Mouse (Mus musculus) intestine, postnatal 0 days (tissue): ENCODE measurements at regions not wholly inside any gene's neighbourhood (a gene's known extent, or its start where the extent isn't known, plus 50 kb on each side); places are given as distances from the start of the nearest gene placed in this dataset.

Experiments
- ATAC-seq: fragments of 200-750 bp; cut with Nextera tagmentation; 2 replicates; pipeline ENCODE4 v1.8.0; 2017; ENCODE audit warnings: mild to moderate bottlenecking, moderate TSS enrichment, moderate library complexity
- H3K27ac ChIP-seq: fragments of 300-500 bp; sonication (generic); 2 replicates; pipeline ENCODE4 v1.5.1; 2014; ENCODE audit warnings: mild to moderate bottlenecking, low read depth, low read length, moderate library complexity
- H3K27me3 ChIP-seq: fragments of 300-500 bp; sonication (generic); replicated peaks from 2 replicates; pipeline ENCODE4 v1.6.1; 2014; ENCODE audit warnings: low read length, mixed read lengths; ENCODE audit not compliant: control insufficient read depth, insufficient read depth
- H3K36me3 ChIP-seq: fragments of 300-500 bp; sonication (generic); 2 replicates; pipeline ENCODE4 v1.6.1; 2014; ENCODE audit warnings: mild to moderate bottlenecking, moderate library complexity; ENCODE audit not compliant: control insufficient read depth, insufficient read depth
- H3K4me1 ChIP-seq: fragments of 300-500 bp; sonication (generic); replicated peaks from 2 replicates; pipeline ENCODE4 v1.6.1; 2014; ENCODE audit warnings: antibody characterized with exemption, low read length, mixed read lengths; ENCODE audit not compliant: control insufficient read depth, insufficient read depth
- H3K4me2 ChIP-seq: fragments of 300-500 bp; sonication (generic); replicated peaks from 2 replicates; pipeline ENCODE4 v1.6.1; 2014; ENCODE audit warnings: low read depth, mild to moderate bottlenecking, moderate library complexity
- H3K4me3 ChIP-seq: fragments of 300-500 bp; sonication (generic); 2 replicates; pipeline ENCODE4 v1.5.1; 2014; ENCODE audit warnings: low read depth, low read length
- H3K9ac ChIP-seq: fragments of 300-500 bp; sonication (generic); 2 replicates; pipeline ENCODE4 v1.6.1; 2014; ENCODE audit warnings: mild to moderate bottlenecking, low read depth, low read length
- H3K9me3 ChIP-seq: fragments of 300-500 bp; sonication (generic); 2 replicates; pipeline ENCODE4 v1.6.1; 2016; ENCODE audit warnings: mixed run types; ENCODE audit not compliant: control insufficient read depth
- CTCF ChIP-seq: sonication (generic); IDR thresholded peaks from 2 replicates; pipeline ENCODE4 v1.5.1; 2016; ENCODE audit warnings: low read depth, mild to moderate bottlenecking, control low read depth, antibody characterized with exemption, moderate library complexity
- WGBS: fragments of 180-500 bp; shearing (Covaris S2); extraction: QIAGEN DNeasy Blood & Tissue Kit; methylation state at CpG from one replicate; pipeline ENCODE4 v1.1.7; 2014; 5-methylcytosine and 5-hydroxymethylcytosine counted together

GRCm38 (mm10) chr16:86303869-86304268 lies 402.2 kb upstream of the Adamts5 start:
- Histone ChIP-seq H3K4me2 (no peak overlapping the region), H3K9me3 (no peaks in the 10 kb centered on the region), H3K4me1 (no peaks in the 10 kb centered on the region), H3K27ac (no peak overlapping the region), H3K4me3 (no peak overlapping the region), H3K36me3 (no peaks in the 10 kb centered on the region), H3K9ac (no peak overlapping the region), H3K27me3 (no peaks in the 10 kb centered on the region)
- 78% methylated on average over 2 of the region's 2 CpGs for WGBS
- no peak for ATAC-seq
- TF ChIP-seq CTCF, result no peak

GRCm38 (mm10) chr16:86302451-86303145 lies 401.0 kb upstream of the Adamts5 start:
- Histone ChIP-seq H3K4me1 (no peaks in the 10 kb centered on the region), H3K4me2 (no peak overlapping the region), H3K4me3 (no peak overlapping the region), H3K9ac (no peak overlapping the region), H3K27ac (no peak overlapping the region), H3K9me3 (no peaks in the 10 kb centered on the region), H3K36me3 (no peaks in the 10 kb centered on the region), H3K27me3 (no peaks in the 10 kb centered on the region)
- no peak for ATAC-seq
- 49% methylated on average over 3 of the region's 3 CpGs for WGBS
- TF ChIP-seq CTCF, result peak; percentile 63

DNA sequence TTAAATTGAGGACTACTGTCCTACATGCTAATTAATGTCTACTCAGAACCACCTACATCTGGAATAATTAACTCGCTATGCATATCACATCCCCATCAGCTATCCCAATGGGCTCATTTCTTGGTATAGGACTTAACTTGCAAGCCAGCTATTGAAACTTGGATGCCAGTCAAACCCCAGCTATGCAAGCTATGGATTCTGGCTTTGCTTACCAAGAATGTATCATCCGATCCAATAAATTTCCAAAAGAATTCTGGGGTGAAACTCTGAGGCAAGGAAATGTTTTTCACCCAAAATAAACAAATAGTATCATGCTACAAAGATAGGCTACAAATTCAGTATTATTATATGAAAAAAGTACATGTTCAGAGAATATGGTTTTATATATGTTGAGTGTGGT lies 392.8 kb upstream of the Adamts5 start:
- no peak overlapping the region for H3K4me3 ChIP-seq
- H3K4me2 ChIP-seq, result no peak overlapping the region
- no peak for TF ChIP-seq CTCF
- no peak overlapping the region for H3K9ac ChIP-seq
- 87% methylated on average over 2 of the region's 2 CpGs for WGBS
- H3K4me1 ChIP-seq, result no peaks in the 10 kb centered on the region
- no peak overlapping the region for H3K27ac ChIP-seq
- no peaks in the 10 kb centered on the region for H3K27me3 ChIP-seq
- H3K36me3 ChIP-seq, result no peaks in the 10 kb centered on the region
- no peak for ATAC-seq
- H3K9me3 ChIP-seq, result no peaks in the 10 kb centered on the region

DNA sequence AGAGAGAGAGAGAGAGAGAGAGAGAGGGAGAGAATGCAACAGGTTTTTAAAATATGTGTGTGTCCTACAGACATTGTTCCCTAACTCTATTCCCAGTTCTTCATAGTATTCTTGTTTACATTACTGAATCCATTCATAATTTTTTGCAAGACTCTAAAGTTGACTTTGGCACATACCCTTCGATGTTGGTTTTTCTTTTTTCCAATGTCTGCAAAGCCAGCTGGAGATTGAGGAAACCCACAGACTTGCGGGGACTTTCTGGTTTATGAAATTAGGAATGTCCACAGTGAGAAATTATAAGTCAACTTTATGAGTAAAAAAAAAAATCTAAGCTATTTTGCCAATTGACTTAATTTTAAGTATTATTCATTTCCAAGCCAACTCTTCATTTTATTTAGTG lies 379.7 kb upstream of the Adamts5 start:
- Histone ChIP-seq H3K4me1 (no peaks in the 10 kb centered on the region), H3K36me3 (no peaks in the 10 kb centered on the region), H3K9ac (no peak overlapping the region), H3K27me3 (no peaks in the 10 kb centered on the region), H3K27ac (no peak overlapping the region), H3K4me3 (no peak overlapping the region), H3K4me2 (no peak overlapping the region), H3K9me3 (no peaks in the 10 kb centered on the region)
- TF ChIP-seq CTCF, result no peak
- 74% methylated on average over 2 of the region's 2 CpGs for WGBS
- no peak for ATAC-seq

- TF ChIP-seq CTCF, result no peak
- Histone ChIP-seq H3K9me3 (no peaks in the 10 kb centered on the region), H3K27me3 (no peaks in the 10 kb centered on the region), H3K4me2 (no peak overlapping the region), H3K4me1 (no peaks in the 10 kb centered on the region), H3K9ac (no peak overlapping the region), H3K27ac (no peak overlapping the region), H3K36me3 (no peaks in the 10 kb centered on the region), H3K4me3 (no peak overlapping the region)
- no peak for ATAC-seq
- WGBS, result 79% methylated on average over 1 of the region's 1 CpGs
These were observed 375.4 kb upstream of the Adamts5 start for GRCm38 (mm10) chr16:86277031-86277430.

- no peak for ATAC-seq
- H3K27ac ChIP-seq, result no peak overlapping the region
- no peak overlapping the region for H3K9ac ChIP-seq
- H3K4me1 ChIP-seq, result no peaks in the 10 kb centered on the region
- WGBS, result 62% methylated on average over 8 of the region's 8 CpGs
- H3K27me3 ChIP-seq, result no peaks in the 10 kb centered on the region
- no peaks in the 10 kb centered on the region for H3K36me3 ChIP-seq
- no peaks in the 10 kb centered on the region for H3K9me3 ChIP-seq
- H3K4me2 ChIP-seq, result no peak overlapping the region
- no peak for TF ChIP-seq CTCF
- H3K4me3 ChIP-seq, result no peak overlapping the region
These were observed 360.0 kb upstream of the Adamts5 start for GRCm38 (mm10) chr16:86261612-86262011.

GRCm38 (mm10) chr16:86252630-86253029 lies 351.0 kb upstream of the Adamts5 start:
- TF ChIP-seq CTCF, result no peak
- ATAC-seq, result no peak
- no peak overlapping the region for H3K27ac ChIP-seq
- H3K36me3 ChIP-seq, result no peaks in the 10 kb centered on the region
- H3K27me3 ChIP-seq, result no peaks in the 10 kb centered on the region
- H3K4me3 ChIP-seq, result no peak overlapping the region
- no peak overlapping the region for H3K4me2 ChIP-seq
- H3K9ac ChIP-seq, result no peak overlapping the region
- H3K9me3 ChIP-seq, result no peaks in the 10 kb centered on the region
- H3K4me1 ChIP-seq, result no peaks in the 10 kb centered on the region
